Mouse (Mus musculus) heart, embryonic 15.5 days (tissue): Measurements from ENCODE around the gene Il2rb. TPM values are rescaled to one million over a fixed set of nuclear protein-coding genes. Genes with fewer than 3 reads are reported as not detected.

ENCODE experiments used
- ATAC-seq: fragments of 200-750 bp; cut with Nextera tagmentation; replicated peaks from 2 replicates; pipeline ENCODE4 v1.8.0; 2017; ENCODE audit warnings: low read depth, moderate TSS enrichment; ENCODE audit not compliant: insufficient number of reproducible peaks, insufficient read depth, low FRiP score
- H3K27ac ChIP-seq: fragments of 300-500 bp; sonication (generic); 2 replicates; pipeline ENCODE4 v1.5.1; 2015; ENCODE audit warnings: mild to moderate bottlenecking, inconsistent platforms
- H3K27me3 ChIP-seq: fragments of 300-500 bp; sonication (generic); 2 replicates; pipeline ENCODE4 v1.6.1; 2015; ENCODE audit warnings: inconsistent platforms
- H3K36me3 ChIP-seq: fragments of 300-500 bp; sonication (generic); 2 replicates; pipeline ENCODE4 v1.6.1; 2015; ENCODE audit warnings: mild to moderate bottlenecking, inconsistent platforms
- H3K4me1 ChIP-seq: fragments of 300-500 bp; sonication (generic); replicated peaks from 2 replicates; pipeline ENCODE4 v1.6.1; 2015; ENCODE audit warnings: inconsistent platforms
- H3K4me2 ChIP-seq: fragments of 300-500 bp; sonication (generic); 2 replicates; pipeline ENCODE4 v1.6.1; 2015; ENCODE audit warnings: inconsistent platforms, mild to moderate bottlenecking, moderate library complexity
- H3K4me3 ChIP-seq: fragments of 300-500 bp; sonication (generic); 2 replicates; pipeline ENCODE4 v1.5.1; 2015; ENCODE audit warnings: mild to moderate bottlenecking, inconsistent platforms
- H3K9ac ChIP-seq: fragments of 300-500 bp; sonication (generic); 2 replicates; pipeline ENCODE4 v1.6.1; 2015; ENCODE audit warnings: mild to moderate bottlenecking, inconsistent platforms
- H3K9me3 ChIP-seq: fragments of 300-500 bp; sonication (generic); replicated peaks from 2 replicates; pipeline ENCODE4 v1.6.1; 2016; ENCODE audit warnings: inconsistent platforms
- WGBS: fragments of 180-500 bp; shearing (Covaris S2); methylation state at CpG from one replicate; pipeline ENCODE4 v1.1.7; 2015; ENCODE audit warnings: mixed read lengths; 5-methylcytosine and 5-hydroxymethylcytosine counted together
- polyA plus RNA-seq: library from polyadenylated mRNA; unstranded; fragments of >200 nt; fragmentation: Nextera tagmentation; extraction: Ambion mirVana; gene quantifications from 2 replicates; pipeline ENCODE4 v1.2.1, GENCODE M21; 2015

Il2rb gene
- polyA plus RNA-seq, 1 experiment from 2014 or later, result 0.30 TPM

DNA sequence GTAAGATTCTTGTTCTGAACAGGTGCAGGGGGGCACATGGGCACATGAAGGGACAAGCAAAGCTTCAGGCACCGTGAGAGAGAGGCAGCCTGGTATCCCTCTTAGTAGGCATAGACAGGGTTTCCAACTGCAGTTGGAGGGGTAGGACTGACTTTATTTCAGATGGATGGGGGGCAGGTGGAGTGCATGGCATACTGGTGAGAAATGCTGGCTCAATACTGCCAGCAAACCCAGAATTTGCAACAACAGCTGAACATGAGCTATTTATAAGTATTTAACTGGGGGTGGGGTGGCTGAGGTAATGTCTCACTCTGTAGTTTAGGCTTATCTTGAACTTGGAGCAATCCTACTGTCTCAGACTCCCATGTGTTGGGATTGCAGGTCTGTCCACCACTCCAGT is 8.9 kb upstream of the Il2rb start:
- Histone ChIP-seq H3K27ac (no peak overlapping the region), H3K4me3 (no peak overlapping the region), H3K27me3 (no peaks in the 10 kb centered on the region), H3K4me2 (no peak overlapping the region), H3K4me1 (peaks cover 7% of the 10 kb centered on the region; the same call in 1 of the 2 replicates), H3K36me3 (no peaks in the 10 kb centered on the region), H3K9ac (no peak overlapping the region), H3K9me3 (0 out of 2 replicates have a peak, but pooled peaks cover 3% of the 10 kb centered on the region)
- no peak for ATAC-seq
- 75% methylated on average over 1 of the region's 1 CpGs for WGBS

GRCm38 (mm10) chr15:78502437-78503132 is 7.5 kb upstream of the Il2rb start:
- Histone ChIP-seq H3K4me2 (no peak overlapping the region), H3K4me3 (no peak overlapping the region), H3K27me3 (no peaks in the 10 kb centered on the region), H3K9ac (no peak overlapping the region), H3K36me3 (no peaks in the 10 kb centered on the region), H3K27ac (no peak overlapping the region), H3K4me1 (peaks cover 4% of the 10 kb centered on the region; the same call in 1 of the 2 replicates), H3K9me3 (0 out of 2 replicates have a peak, but pooled peaks cover 3% of the 10 kb centered on the region)
- ATAC-seq, result no peak
- WGBS, result 78% methylated on average over 18 of the region's 18 CpGs

DNA sequence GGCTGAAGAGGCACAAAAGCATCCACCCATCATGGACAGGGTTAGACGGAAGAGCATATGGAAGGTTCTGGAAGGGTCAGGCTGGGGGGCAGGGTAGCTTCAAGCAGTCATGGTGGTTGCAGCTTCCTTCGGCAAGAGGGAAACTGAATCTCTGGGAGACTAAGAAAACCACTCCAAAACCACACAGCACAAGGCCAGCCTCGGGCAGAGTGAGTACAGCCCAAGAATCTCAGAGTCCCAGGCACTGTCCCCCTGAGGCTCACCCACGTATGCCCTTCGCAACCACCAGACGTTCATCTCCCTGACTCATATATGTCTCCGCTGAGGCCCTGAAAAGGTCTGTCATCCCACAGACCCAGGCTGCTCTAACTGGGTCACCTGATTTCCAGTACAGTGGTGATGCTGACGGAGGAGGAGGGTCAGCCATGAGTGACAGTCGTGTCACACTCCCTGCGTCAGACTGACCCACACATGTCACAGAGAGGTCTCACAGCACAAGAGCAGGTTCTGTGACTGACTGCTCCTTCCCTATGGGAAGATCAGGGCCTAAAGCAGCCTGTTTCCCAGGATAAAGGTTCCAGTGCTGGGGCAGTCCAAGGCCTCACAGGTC is 1.6 kb downstream of the Il2rb start:
- Histone ChIP-seq H3K27me3 (no peaks in the 10 kb centered on the region), H3K4me1 (no peaks in the 10 kb centered on the region), H3K4me2 (no peak overlapping the region), H3K27ac (no peak overlapping the region), H3K9ac (no peak overlapping the region), H3K4me3 (no peak overlapping the region), H3K9me3 (no peaks in the 10 kb centered on the region), H3K36me3 (no peaks in the 10 kb centered on the region)
- no peak for ATAC-seq
- 73% methylated on average over 10 of the region's 10 CpGs for WGBS

DNA sequence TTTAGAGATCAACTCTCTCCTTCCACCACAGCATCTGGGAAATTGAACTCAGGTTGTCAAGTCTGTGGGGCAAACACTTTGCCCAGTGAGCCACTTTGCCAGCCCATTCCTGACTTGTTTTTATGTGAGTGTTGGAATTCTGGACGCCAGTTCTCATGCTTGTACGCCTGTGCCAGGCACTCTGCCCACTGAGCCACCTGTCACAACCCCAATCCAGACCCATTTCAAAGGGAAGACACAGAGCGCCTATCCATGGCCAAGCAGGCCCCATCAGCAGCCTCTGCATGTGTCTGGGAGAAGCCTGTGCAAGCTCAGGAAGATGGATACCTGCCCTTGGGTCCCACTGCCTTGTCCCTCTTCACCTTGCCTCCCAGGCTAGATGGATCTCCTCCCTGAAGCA is 3.8 kb downstream of the Il2rb start:
- no peak overlapping the region for H3K4me3 ChIP-seq
- no peaks in the 10 kb centered on the region for H3K36me3 ChIP-seq
- H3K27me3 ChIP-seq, result peaks cover 6% of the 10 kb centered on the region
- WGBS, result 80% methylated on average over 3 of the region's 3 CpGs
- no peaks in the 10 kb centered on the region for H3K9me3 ChIP-seq
- no peak overlapping the region for H3K4me2 ChIP-seq
- no peak overlapping the region for H3K27ac ChIP-seq
- ATAC-seq, result no peak
- no peaks in the 10 kb centered on the region for H3K4me1 ChIP-seq
- no peak overlapping the region for H3K9ac ChIP-seq

DNA sequence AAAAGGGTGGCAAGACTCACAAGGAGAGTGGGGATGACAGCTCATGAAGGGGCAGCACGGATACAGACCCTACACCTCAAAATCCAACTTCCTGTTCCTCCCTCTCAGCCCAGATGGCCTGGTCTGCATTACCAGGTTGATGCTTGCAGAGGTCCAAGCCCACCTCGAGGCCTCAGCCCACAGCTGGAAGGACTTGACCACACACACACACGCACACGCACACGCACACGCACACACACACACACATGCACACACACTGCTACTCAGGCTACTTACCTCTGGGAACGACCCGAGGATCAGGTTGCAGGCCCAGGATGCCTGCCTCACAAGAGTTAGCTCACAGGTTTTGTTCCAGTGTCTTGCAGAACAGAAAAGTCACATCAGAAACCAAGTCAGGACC is 5.2 kb downstream of the Il2rb start:
- no peak overlapping the region for H3K9ac ChIP-seq
- WGBS, result 66% methylated on average over 8 of the region's 8 CpGs
- ATAC-seq, result no peak

DNA sequence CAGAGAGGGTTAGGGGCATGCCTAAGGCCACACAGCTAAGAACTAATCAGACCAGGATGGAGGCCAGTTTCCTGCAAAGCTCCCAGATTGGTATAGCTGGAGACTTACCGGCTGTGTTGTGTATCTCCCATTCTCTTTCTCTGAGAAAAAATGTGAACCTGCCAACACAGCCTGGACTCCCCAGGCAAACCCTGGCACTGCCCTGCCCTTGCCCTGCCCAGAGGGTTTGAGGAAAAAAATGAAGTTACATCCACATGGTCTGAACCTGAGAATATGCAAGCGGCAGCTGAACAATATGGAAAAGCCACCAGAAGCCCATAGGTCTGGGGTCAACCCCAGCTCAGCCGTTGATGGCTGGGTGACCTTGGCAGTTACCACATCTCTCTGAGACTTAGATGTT is 5.8 kb downstream of the Il2rb start:
- H3K36me3 ChIP-seq, result no peaks in the 10 kb centered on the region
- H3K27me3 ChIP-seq, result peaks cover 18% of the 10 kb centered on the region
- no peak overlapping the region for H3K27ac ChIP-seq
- ATAC-seq, result no peak
- H3K4me1 ChIP-seq, result no peaks in the 10 kb centered on the region
- H3K4me3 ChIP-seq, result no peak overlapping the region
- WGBS, result 77% methylated on average over 3 of the region's 3 CpGs
- no peak overlapping the region for H3K9ac ChIP-seq
- H3K9me3 ChIP-seq, result no peaks in the 10 kb centered on the region
- H3K4me2 ChIP-seq, result no peak overlapping the region

More for the DNA sequence above, 5.2 kb downstream of the Il2rb start:
- Histone ChIP-seq H3K9me3 (no peaks in the 10 kb centered on the region), H3K4me2 (no peak overlapping the region), H3K27me3 (peaks cover 18% of the 10 kb centered on the region), H3K36me3 (no peaks in the 10 kb centered on the region), H3K4me3 (no peak overlapping the region), H3K27ac (no peak overlapping the region), H3K4me1 (no peaks in the 10 kb centered on the region)

DNA sequence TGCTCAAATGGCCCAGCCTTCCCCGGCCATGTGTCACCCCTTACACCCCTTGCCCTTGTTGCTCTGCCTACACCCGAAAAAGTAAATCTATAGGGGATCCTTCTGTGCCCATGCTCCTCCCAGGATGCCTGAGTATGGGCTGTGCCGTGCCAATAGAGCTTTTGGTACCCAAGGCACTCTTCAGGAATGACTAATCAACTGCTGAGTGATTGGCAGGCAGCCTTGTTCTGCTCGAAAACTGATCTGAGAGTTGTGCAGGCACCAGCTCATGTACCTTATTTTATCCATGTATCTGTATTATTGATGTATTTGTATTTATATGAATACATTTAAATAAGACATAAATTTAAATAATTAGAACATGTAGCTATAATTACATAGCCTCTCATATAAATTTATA is 8.0 kb downstream of the Il2rb start:
- ATAC-seq, result no peak
- Histone ChIP-seq H3K36me3 (no peaks in the 10 kb centered on the region), H3K4me1 (no peaks in the 10 kb centered on the region), H3K9ac (no peak overlapping the region), H3K4me2 (no peak overlapping the region), H3K27ac (no peak overlapping the region), H3K9me3 (no peaks in the 10 kb centered on the region), H3K4me3 (no peak overlapping the region), H3K27me3 (peaks cover 18% of the 10 kb centered on the region)
- WGBS, result 67% methylated on average over 4 of the region's 4 CpGs

- Histone ChIP-seq H3K27me3 (peaks cover 18% of the 10 kb centered on the region), H3K9ac (no peak overlapping the region), H3K4me2 (no peak overlapping the region), H3K4me1 (peaks cover under 1% of the 10 kb centered on the region; the same call in 1 of the 2 replicates), H3K36me3 (no peaks in the 10 kb centered on the region), H3K27ac (no peak overlapping the region), H3K4me3 (no peak overlapping the region), H3K9me3 (no peaks in the 10 kb centered on the region)
- WGBS, result 96% methylated on average over 1 of the region's 1 CpGs
- ATAC-seq, result no peak
Measured at GRCm38 (mm10) chr15:78486564-78486963, 8.5 kb downstream of the Il2rb start.

GRCm38 (mm10) chr15:78483311-78483710 is 11.8 kb downstream of the Il2rb start:
- Histone ChIP-seq H3K27ac (no peak overlapping the region), H3K4me1 (peaks cover 9% of the 10 kb centered on the region; the same call in 1 of the 2 replicates), H3K9ac (no peak overlapping the region), H3K9me3 (no peaks in the 10 kb centered on the region), H3K36me3 (no peaks in the 10 kb centered on the region), H3K4me2 (no peak overlapping the region), H3K27me3 (peaks cover 18% of the 10 kb centered on the region), H3K4me3 (no peak overlapping the region)
- ATAC-seq, result no peak
- WGBS, result 84% methylated on average over 4 of the region's 4 CpGs

- no peak overlapping the region for H3K4me2 ChIP-seq
- no peak overlapping the region for H3K9ac ChIP-seq
- no peaks in the 10 kb centered on the region for H3K36me3 ChIP-seq
- no peak overlapping the region for H3K27ac ChIP-seq
- H3K9me3 ChIP-seq, result no peaks in the 10 kb centered on the region
- no peak overlapping the region for H3K4me3 ChIP-seq
- WGBS, result 70% methylated on average over 3 of the region's 3 CpGs
- H3K27me3 ChIP-seq, result peaks cover 18% of the 10 kb centered on the region
- H3K4me1 ChIP-seq, result peaks cover 9% of the 10 kb centered on the region; the same call in 1 of the 2 replicates
- no peak for ATAC-seq
Measured at GRCm38 (mm10) chr15:78482518-78482917, 12.6 kb downstream of the Il2rb start.

DNA sequence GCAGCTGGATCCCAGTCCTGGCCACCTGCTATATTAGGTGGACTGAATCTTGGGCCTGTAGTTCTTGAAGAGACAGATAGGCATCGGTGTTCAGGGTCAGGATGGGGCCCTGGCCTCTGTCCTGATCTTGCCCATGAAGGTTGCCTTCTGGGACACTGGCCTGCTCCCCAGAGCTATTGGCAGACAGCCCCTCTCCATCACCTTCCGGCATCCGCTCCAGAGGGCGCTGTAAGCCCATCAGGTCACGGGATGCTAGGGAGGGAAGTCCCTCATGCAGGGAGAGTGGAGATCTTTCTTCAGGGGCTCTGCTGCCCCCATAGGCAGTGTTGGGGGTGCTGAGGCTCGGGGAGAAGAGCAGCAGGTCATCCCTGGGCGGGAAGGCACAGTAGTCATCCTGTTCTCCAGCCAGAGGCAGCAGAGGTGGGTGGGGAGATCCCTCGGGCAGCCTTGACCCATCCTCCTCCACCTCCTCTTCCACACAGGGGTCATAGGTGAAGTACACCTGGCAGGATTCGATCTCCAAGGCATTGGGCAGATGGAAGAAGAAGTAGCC is 13.5 kb downstream of the Il2rb start:
- H3K9me3 ChIP-seq, result no peaks in the 10 kb centered on the region
- H3K4me2 ChIP-seq, result no peak overlapping the region
- H3K4me1 ChIP-seq, result peaks cover 9% of the 10 kb centered on the region; the same call in 1 of the 2 replicates
- H3K4me3 ChIP-seq, result no peak overlapping the region
- H3K9ac ChIP-seq, result no peak overlapping the region
- no peak overlapping the region for H3K27ac ChIP-seq
- 51% methylated on average over 8 of the region's 9 CpGs for WGBS
- no peak for ATAC-seq
- H3K36me3 ChIP-seq, result no peaks in the 10 kb centered on the region
- H3K27me3 ChIP-seq, result peaks cover 14% of the 10 kb centered on the region
